Mouse (Mus musculus) MEL (cell line): Measurements from ENCODE around the gene Themis3.

Experiments used
- CTCF ChIP-seq, 3 experiments: IDR thresholded peaks in 2 of 3; conservative IDR thresholded peaks in 1 of 3; 2 replicates each; pipeline ENCODE4 v1.5.1; 2011 to 2012; ENCODE audit warnings: low read length in 3 of 3, low read depth in 2 of 3, mild to moderate bottlenecking in 2 of 3, improper control_type of control experiment in 1 of 3, inconsistent platforms in 1 of 3, mixed read lengths in 1 of 3, moderate library complexity in 1 of 3; ENCODE audit not compliant: control insufficient read depth in 1 of 3, insufficient read depth in 1 of 3, poor library complexity in 1 of 3, severe bottlenecking in 1 of 3
- ELF1 ChIP-seq: IDR thresholded peaks from 2 replicates; pipeline ENCODE4 v1.6.1; 2014; ENCODE audit warnings: low read depth, mild to moderate bottlenecking, inconsistent platforms, low read length, improper control_type of control experiment, moderate library complexity
- NELFE ChIP-seq: IDR thresholded peaks from 2 replicates; pipeline ENCODE4 v1.6.1; 2011; ENCODE audit warnings: low read depth, low read length, improper control_type of control experiment
- POLR2A ChIP-seq, 2 experiments: IDR thresholded peaks; 2 replicates each; pipeline ENCODE4 v1.6.1; 2011 to 2012; ENCODE audit warnings: low read length in 2 of 2, mild to moderate bottlenecking in 2 of 2, control low read depth in 1 of 2, improper control_type of control experiment in 1 of 2, low read depth in 1 of 2, moderate library complexity in 1 of 2; ENCODE audit not compliant: control insufficient read depth in 1 of 2, insufficient read depth in 1 of 2, poor library complexity in 1 of 2
- RCOR1 ChIP-seq: IDR thresholded peaks from 2 replicates; pipeline ENCODE4 v1.6.1; 2012; ENCODE audit warnings: low read depth, mild to moderate bottlenecking, inconsistent platforms, low read length, improper control_type of control experiment
- TBP ChIP-seq: IDR thresholded peaks from 2 replicates; pipeline ENCODE4 v1.8.0; 2011; ENCODE audit warnings: low read depth, low read length, improper control_type of control experiment
- USF1 ChIP-seq: IDR thresholded peaks from 2 replicates; pipeline ENCODE4 v1.6.1; 2014; ENCODE audit warnings: low read depth, mild to moderate bottlenecking, inconsistent platforms, low read length, improper control_type of control experiment, moderate library complexity

GRCm38 (mm10) chr17:66601171-66601570 is 6.8 kb upstream of the Themis3 start:
- TF ChIP-seq USF1 (no peak), CTCF (IDR thresholded peaks at IDR 0.05 in 2 of 3, conservative IDR thresholded peaks at IDR 0.05 in 1 of 3; ENCODE audit: control insufficient read depth in 1 of 3, insufficient read depth in 1 of 3, low read depth in 2 of 3, low read length in 3 of 3, poor library complexity in 1 of 3, severe bottlenecking in 1 of 3) (no peak), NELFE (no peak), RCOR1 (no peak), TBP (no peak), ELF1 (no peak), POLR2A (IDR thresholded peaks at IDR 0.05; ENCODE audit: control insufficient read depth in 1 of 2, insufficient read depth in 1 of 2, low read depth in 1 of 2, low read length in 2 of 2, poor library complexity in 1 of 2) (no peak)
